Mouse (Mus musculus): Measurements from ENCODE around the gene Hip1r. TPM values are rescaled to one million over a fixed set of nuclear protein-coding genes. Genes with fewer than 3 reads are reported as not detected.
A peak's percentile ranks its signal among the peaks of the same experiment; 100 is the strongest.

Hip1r gene
- polyA plus RNA-seq (2015; fragmentation: Nextera tagmentation; extraction: Ambion mirVana), result 33.9 and 34.2 TPM in 2 replicates

DNA sequence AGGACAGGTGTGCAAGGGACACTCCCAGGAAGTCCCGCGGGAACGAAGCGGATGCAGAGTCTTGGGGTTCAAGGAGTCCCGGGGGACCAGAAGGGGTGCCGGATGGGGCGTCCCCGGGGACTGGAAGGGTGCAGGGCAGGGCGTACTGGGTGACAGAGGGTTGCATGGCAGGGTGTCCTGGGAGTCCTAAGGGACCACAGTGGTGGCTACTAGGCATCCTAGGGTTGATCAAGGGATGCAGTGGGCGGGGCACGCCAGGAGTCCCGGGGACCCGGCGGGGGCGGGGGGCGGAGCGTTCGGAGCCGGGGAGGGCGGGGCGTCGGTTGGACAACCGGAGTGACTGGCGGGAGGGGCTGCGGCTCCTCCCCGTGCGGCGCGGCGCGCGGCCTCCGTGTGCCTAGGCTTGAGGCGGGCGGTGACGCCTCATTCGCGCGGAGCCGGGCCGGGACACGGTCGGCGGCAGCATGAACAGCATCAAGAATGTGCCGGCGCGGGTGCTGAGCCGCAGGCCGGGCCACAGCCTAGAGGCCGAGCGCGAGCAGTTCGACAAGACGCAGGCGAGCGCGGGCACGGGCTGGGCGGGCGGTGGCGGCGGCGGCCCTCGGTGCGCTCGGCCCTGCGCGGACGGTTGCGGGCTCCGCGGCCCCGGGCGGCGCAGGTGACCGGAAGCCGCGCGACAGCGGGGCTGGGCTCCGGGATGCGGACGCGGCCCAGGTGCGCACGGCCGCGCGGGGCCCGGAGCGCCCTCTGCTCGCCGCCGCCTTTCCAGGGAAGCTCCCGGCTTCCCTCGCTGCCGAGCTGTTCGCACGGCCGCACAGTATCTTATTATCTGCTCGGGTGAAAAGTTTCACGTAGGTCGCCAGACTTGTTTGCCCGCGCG, at the start of gene Hip1r:
Hip1r (plus strand) TSS at position 330 of the 880 bp plus-strand sequence.
- H3K9ac ChIP-seq, result peak within 1 kb of the TSS; percentile 82
- H3K27me3 ChIP-seq, result no peaks in the 10 kb centered on the region; the same call in 1 of the 2 replicates
- H3K4me1 ChIP-seq (replicated peaks), result peaks cover 20% of the 10 kb centered on the region
- peak within 1 kb of the TSS; percentile 67 for H3K27ac ChIP-seq (replicated peaks)
- 2% methylated on average over 84 of the region's 106 CpGs for WGBS
- peak; percentile 80 for ATAC-seq (ENCODE audit: low FRiP score, low read depth)
- peak within 1 kb of the TSS; percentile 77 for H3K4me3 ChIP-seq
- H3K36me3 ChIP-seq, result no peaks in the 10 kb centered on the region
- peak within 1 kb of the TSS; percentile 89 for H3K4me2 ChIP-seq
- no peaks in the 10 kb centered on the region for H3K9me3 ChIP-seq

- peaks cover 60% of the 10 kb centered on the region for H3K36me3 ChIP-seq
- no peak for ATAC-seq (ENCODE audit: low FRiP score, low read depth)
Measured at GRCm38 (mm10) chr5:123927118-123927517, 46.3 kb upstream of the Hip1r start, which contains the start of gene Gm43518. Gene Gm43518 (plus strand): TSS chr5:123927418.

DNA sequence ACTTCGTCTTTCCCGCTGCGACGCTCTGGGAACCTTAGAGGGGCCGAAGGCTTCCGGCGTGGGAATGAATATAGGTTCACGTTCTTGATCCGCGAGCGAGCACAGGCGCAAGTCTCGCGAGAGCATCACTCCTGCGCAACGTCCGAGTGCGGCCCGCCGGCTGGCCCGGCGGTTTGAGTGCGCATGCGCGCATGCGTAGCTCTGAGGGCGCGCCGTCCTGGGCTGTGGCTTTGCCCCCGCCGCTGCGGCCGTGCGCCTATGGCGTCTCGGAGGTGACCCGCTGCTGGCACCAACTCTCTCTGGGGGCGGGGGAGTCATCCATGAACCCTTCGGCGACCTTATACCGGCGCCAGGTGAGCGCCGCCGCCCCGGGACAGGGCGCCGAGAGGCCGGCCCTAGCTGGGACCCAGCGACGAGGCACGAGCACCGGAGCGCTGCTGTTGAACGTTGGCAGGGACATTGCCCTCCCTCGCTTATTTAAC, 42.9 kb upstream of the Hip1r start, which contains the start of gene Ccdc62:
Ccdc62 (plus strand) TSS at position 172 of the 482 bp plus-strand sequence.
- H3K27ac ChIP-seq (replicated peaks), result peak within 1 kb of the TSS; percentile 91
- H3K4me2 ChIP-seq, result peak within 1 kb of the TSS; percentile 63
- peaks cover 12% of the 10 kb centered on the region for H3K4me1 ChIP-seq (replicated peaks)
- ATAC-seq (ENCODE audit: low FRiP score, low read depth), result peak; percentile 97
- no peaks in the 10 kb centered on the region for H3K27me3 ChIP-seq
- H3K9me3 ChIP-seq, result no peaks in the 10 kb centered on the region
- peak within 1 kb of the TSS; percentile 97 for H3K9ac ChIP-seq
- peaks cover 28% of the 10 kb centered on the region for H3K36me3 ChIP-seq
- under 1% methylated on average over 54 of the region's 56 CpGs for WGBS
- peak within 1 kb of the TSS; percentile 80 for H3K4me3 ChIP-seq

More at GRCm38 (mm10) chr5:123927118-123927517, 46.3 kb upstream of the Hip1r start, which contains the start of gene Gm43518:
- H3K9ac ChIP-seq, result no peak within 1 kb of the TSS
- peaks cover 12% of the 10 kb centered on the region for H3K4me1 ChIP-seq (replicated peaks)
- H3K27me3 ChIP-seq, result no peaks in the 10 kb centered on the region
- no peak within 1 kb of the TSS for H3K4me2 ChIP-seq
- H3K9me3 ChIP-seq, result no peaks in the 10 kb centered on the region
- no peak within 1 kb of the TSS for H3K27ac ChIP-seq (replicated peaks)
- H3K4me3 ChIP-seq, result no peak within 1 kb of the TSS
- 97% methylated on average over 9 of the region's 9 CpGs for WGBS

DNA sequence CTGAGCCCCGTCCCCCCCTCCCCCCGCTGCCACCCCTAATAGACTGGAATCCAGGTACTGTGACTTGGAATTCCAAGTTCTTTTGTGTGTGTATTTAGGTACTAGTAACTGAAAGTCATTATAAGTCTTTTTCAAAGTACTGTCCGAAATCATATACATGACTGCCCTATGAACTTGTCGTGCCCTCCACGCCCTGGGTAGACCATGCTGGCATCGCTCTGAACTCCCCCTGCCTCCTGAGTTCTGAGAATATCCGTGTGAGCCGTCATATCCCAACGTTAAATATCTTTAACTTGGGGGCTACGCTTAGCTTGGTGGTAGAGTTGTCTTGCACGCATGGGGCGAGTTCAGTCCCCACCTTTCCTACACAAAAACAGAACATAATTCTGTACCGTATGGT, 42.3 kb upstream of the Hip1r start:
- peak overlapping the region; percentile 80 for H3K4me3 ChIP-seq
- 51% methylated on average over 13 of the region's 13 CpGs for WGBS
- peak overlapping the region; percentile 97 for H3K9ac ChIP-seq
- peak overlapping the region; percentile 91 for H3K27ac ChIP-seq (replicated peaks)
- H3K4me1 ChIP-seq (replicated peaks), result peaks cover 12% of the 10 kb centered on the region
- no peak for ATAC-seq (ENCODE audit: low FRiP score, low read depth)
- peak overlapping the region; percentile 63 for H3K4me2 ChIP-seq
- H3K36me3 ChIP-seq, result peaks cover 23% of the 10 kb centered on the region
- H3K27me3 ChIP-seq, result no peaks in the 10 kb centered on the region
- H3K9me3 ChIP-seq, result no peaks in the 10 kb centered on the region

DNA sequence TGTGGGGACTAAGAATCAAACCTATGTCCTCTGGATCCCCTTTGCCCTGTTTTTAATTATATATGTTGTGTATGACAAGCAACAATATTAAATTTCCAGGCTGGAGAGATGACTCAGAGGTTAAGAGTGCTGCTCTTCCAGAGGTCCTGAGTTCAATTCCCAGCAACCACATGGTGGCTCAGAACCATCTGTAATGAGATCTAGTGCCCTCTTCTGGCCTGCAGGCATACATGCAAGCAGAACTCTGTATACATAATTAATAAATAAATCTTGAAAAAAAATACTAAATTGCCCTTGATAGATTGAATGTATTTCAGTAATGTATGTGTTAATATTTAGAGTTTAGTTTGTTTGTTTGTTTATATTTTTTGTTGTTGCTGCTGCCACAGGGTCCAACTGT, 40.5 kb upstream of the Hip1r start:
- H3K4me3 ChIP-seq, result no peak overlapping the region
- H3K9me3 ChIP-seq, result no peaks in the 10 kb centered on the region
- H3K27me3 ChIP-seq, result no peaks in the 10 kb centered on the region
- no peak for ATAC-seq (ENCODE audit: low FRiP score, low read depth)
- no peak overlapping the region for H3K9ac ChIP-seq
- H3K27ac ChIP-seq (replicated peaks), result no peak overlapping the region
- H3K36me3 ChIP-seq, result peaks cover 5% of the 10 kb centered on the region
- peaks cover 12% of the 10 kb centered on the region for H3K4me1 ChIP-seq (replicated peaks)
- no peak overlapping the region for H3K4me2 ChIP-seq

- Histone ChIP-seq H3K27ac (replicated peaks) (no peak overlapping the region), H3K4me1 (replicated peaks) (peaks cover 12% of the 10 kb centered on the region), H3K9ac (no peak overlapping the region), H3K4me3 (no peak overlapping the region), H3K9me3 (no peaks in the 10 kb centered on the region), H3K36me3 (no peaks in the 10 kb centered on the region; the same call in 1 of the 2 replicates), H3K4me2 (no peak overlapping the region), H3K27me3 (no peaks in the 10 kb centered on the region)
- no peak for ATAC-seq (ENCODE audit: low FRiP score, low read depth)
- WGBS, result 91% methylated on average over 12 of the region's 12 CpGs
Measured at GRCm38 (mm10) chr5:123933556-123933955, 39.9 kb upstream of the Hip1r start.

DNA sequence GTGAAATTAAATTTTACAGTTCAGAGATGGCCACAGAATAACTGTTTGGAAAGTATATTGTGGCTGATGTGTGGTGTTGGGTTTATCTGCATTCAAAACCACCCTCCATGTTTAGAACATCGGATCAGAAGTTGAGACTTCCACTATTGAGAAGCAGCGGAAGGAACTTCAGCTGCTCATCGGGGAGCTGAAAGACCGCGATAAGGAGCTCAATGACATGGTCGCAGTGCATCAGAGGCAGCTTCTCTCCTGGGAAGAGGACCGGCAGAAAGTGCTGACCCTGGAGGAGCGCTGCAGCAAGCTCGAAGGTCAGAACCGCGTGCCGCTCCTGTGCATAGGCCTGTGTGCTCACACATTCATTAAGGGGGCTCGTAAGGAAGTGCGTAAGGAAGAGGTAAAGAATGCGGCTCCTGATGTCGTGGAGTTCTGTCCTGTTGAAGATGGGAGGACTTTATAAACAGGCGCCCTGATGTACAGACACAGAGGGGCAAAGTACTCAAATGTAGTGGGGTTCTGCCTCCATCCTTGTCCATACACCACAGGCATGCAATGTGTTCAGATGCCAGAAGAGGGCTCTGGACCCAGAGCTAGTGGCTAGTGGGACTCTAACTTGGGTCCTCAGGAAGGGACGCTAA, 39.4 kb upstream of the Hip1r start:
- Histone ChIP-seq H3K36me3 (no peaks in the 10 kb centered on the region), H3K27ac (replicated peaks) (no peak overlapping the region), H3K4me3 (no peak overlapping the region), H3K4me2 (no peak overlapping the region), H3K9me3 (no peaks in the 10 kb centered on the region), H3K27me3 (no peaks in the 10 kb centered on the region), H3K4me1 (replicated peaks) (peaks cover 12% of the 10 kb centered on the region), H3K9ac (no peak overlapping the region)
- ATAC-seq (ENCODE audit: low FRiP score, low read depth), result no peak
- WGBS, result 40% methylated on average over 18 of the region's 18 CpGs

DNA sequence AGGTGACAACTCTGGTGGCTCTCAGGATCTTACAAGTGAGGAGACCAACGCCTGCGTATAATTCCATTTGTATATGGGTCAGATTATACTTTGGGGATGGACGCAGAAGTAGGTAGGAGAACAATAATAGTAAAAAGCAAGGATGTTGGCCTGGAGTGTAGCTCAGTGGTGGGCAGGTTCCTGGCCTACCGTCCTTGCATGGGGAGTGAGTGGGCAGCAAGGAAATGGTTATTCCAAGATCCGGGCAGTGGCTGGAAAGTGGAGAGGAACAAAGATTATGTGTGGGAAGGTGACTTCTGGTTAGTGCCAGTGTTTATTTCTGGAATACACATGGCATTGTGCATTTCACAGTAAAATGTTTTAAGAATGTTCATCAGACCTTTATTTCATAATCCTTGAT, 37.5 kb upstream of the Hip1r start:
- WGBS, result 87% methylated on average over 5 of the region's 5 CpGs
- H3K4me3 ChIP-seq, result no peak overlapping the region
- H3K36me3 ChIP-seq, result no peaks in the 10 kb centered on the region
- H3K27me3 ChIP-seq, result no peaks in the 10 kb centered on the region
- no peak overlapping the region for H3K27ac ChIP-seq (replicated peaks)
- H3K4me2 ChIP-seq, result no peak overlapping the region
- no peak overlapping the region for H3K9ac ChIP-seq
- ATAC-seq (ENCODE audit: low FRiP score, low read depth), result no peak
- no peaks in the 10 kb centered on the region for H3K9me3 ChIP-seq
- H3K4me1 ChIP-seq (replicated peaks), result peaks cover 8% of the 10 kb centered on the region

- Histone ChIP-seq H3K4me3 (no peak overlapping the region), H3K9ac (no peak overlapping the region), H3K9me3 (no peaks in the 10 kb centered on the region), H3K4me2 (no peak overlapping the region), H3K27me3 (no peaks in the 10 kb centered on the region), H3K36me3 (no peaks in the 10 kb centered on the region), H3K27ac (replicated peaks) (no peak overlapping the region), H3K4me1 (replicated peaks) (no peaks in the 10 kb centered on the region)
- WGBS, result 91% methylated on average over 5 of the region's 5 CpGs
- no peak for ATAC-seq (ENCODE audit: low FRiP score, low read depth)
Measured at GRCm38 (mm10) chr5:123938479-123938878, 34.9 kb upstream of the Hip1r start.

- Histone ChIP-seq H3K9me3 (no peaks in the 10 kb centered on the region), H3K27ac (replicated peaks) (no peak overlapping the region), H3K9ac (no peak overlapping the region), H3K4me1 (replicated peaks) (no peaks in the 10 kb centered on the region), H3K36me3 (no peaks in the 10 kb centered on the region), H3K27me3 (no peaks in the 10 kb centered on the region), H3K4me2 (no peak overlapping the region), H3K4me3 (no peak overlapping the region)
- WGBS, result 70% methylated on average over 4 of the region's 4 CpGs
- no peak for ATAC-seq (ENCODE audit: low FRiP score, low read depth)
Measured at GRCm38 (mm10) chr5:123946546-123946945, 26.9 kb upstream of the Hip1r start.

DNA sequence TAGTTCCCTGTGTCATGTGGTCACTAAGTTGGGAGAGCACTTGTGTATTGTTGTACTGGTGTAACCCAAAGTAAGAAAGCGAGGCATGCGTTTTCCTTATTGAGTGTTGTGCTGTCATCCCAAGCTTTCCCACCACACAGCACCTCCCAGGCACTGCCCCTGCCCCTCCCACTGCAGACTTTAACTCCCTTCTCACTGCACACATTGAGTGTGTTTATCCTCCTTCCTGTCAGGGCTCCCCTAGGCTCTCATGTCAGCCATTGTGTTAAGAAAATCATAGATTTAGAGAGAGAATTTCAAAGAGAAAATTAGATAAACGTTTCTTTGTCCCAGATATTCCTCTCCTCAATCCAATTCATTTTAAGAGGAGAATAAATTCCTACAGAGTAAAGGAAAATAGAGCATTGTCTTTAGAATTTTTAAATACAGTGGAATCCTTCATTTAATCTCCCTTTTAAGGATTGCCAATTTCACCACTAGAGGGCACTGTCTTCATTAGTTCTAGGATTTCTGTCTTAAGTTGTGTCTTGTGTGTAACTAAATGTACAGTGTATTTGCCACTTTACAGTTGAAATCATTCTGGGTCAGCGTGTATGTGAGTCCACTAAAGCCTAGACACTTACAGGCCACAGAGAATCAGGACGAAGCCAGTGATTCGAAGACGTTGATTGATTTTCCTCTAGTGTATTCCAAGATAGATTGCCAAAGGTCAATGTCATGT, 26.2 kb upstream of the Hip1r start:
- ATAC-seq (ENCODE audit: low FRiP score, low read depth), result no peak
- Histone ChIP-seq H3K4me1 (replicated peaks) (no peaks in the 10 kb centered on the region), H3K4me3 (no peak overlapping the region), H3K27me3 (no peaks in the 10 kb centered on the region), H3K36me3 (no peaks in the 10 kb centered on the region), H3K9ac (no peak overlapping the region), H3K9me3 (no peaks in the 10 kb centered on the region), H3K4me2 (no peak overlapping the region), H3K27ac (replicated peaks) (no peak overlapping the region)
- 53% methylated on average over 7 of the region's 7 CpGs for WGBS

Measured in hindbrain, embryonic 15.5 days (tissue).